In the genomic region with DNA sequence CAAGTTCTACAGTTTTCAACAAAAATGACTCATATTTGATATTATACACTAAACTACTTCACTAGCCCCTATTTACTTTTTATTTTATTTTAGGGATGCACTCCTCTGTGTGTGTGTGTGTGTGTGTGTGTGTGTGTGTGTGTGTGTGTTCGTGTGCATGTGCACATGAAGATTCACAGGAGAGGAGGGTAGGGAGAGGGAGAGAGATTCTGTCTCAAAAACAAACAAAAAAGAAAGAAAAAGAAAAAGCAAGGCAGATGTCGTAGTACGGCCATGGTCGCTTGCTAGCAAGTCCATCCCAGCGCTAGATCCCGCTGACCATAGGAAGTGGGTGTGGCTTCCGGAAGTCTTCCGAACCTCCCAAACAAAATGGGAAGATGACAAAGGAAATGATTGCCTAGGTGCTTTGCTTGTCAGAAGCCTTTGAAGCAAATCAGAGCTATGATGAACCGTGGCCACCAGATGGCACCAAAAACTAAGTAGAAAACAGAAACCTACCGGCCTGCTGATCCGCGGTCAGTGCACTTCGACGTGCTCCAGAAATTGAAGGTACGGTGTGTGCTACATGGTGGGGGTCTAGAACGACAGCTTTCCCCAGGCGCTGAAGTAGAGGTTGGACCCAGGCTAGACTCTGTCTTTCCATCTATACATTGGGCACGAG, we compare ENCODE assay signal across 8 mouse cellular contexts. TPM values are rescaled to one million over a fixed set of nuclear protein-coding genes. Genes with fewer than 3 reads are reported as not detected.
DNase-seq lines count a peak whose midpoint lies in the region; ATAC-seq and TF ChIP-seq lines count a peak whose summit lies in the region.

No protein-coding gene starts in this region.

- TF ChIP-seq CTCF in lung, postnatal 0 days (IDR thresholded peaks at IDR 0.05) = peak; percentile 86

- H3K4me1 ChIP-seq in hindbrain, embryonic 11.5 days (replicated peaks; ENCODE audit: control insufficient read depth, insufficient read depth, low read length) = no peaks in the 10 kb centered on the region
- H3K4me1 ChIP-seq in lung, postnatal 0 days (ENCODE audit: insufficient read depth, low read depth, low read length) = no peaks in the 10 kb centered on the region

- no peaks in the 10 kb centered on the region for H3K9me3 ChIP-seq in hindbrain, embryonic 11.5 days (ENCODE audit: control insufficient read depth, low read length)
- no peaks in the 10 kb centered on the region for H3K9me3 ChIP-seq in lung, postnatal 0 days (ENCODE audit: low read length)

- 6% methylated on average over 18 of the region's 18 CpGs for WGBS in hindbrain, embryonic 11.5 days
- 2% methylated on average over 18 of the region's 18 CpGs for WGBS in lung, postnatal 0 days

- H3K9ac ChIP-seq in hindbrain, embryonic 11.5 days (ENCODE audit: low read depth, low read length) = 0 out of 2 replicates have a peak overlapping the region, but pooled peaks have one; percentile 27
- no peak overlapping the region for H3K9ac ChIP-seq in lung, postnatal 0 days (replicated peaks; ENCODE audit: low read depth)

- ATAC-seq in hindbrain, embryonic 11.5 days (ENCODE audit: low FRiP score) = peak; percentile 78
- peak; percentile 62 for ATAC-seq in lung, postnatal 0 days

- H3K27ac ChIP-seq in hindbrain, embryonic 11.5 days (ENCODE audit: low read depth, low read length) = no peak overlapping the region
- H3K27ac ChIP-seq in lung, postnatal 0 days (ENCODE audit: low read length) = no peak overlapping the region

- H3K36me3 ChIP-seq in hindbrain, embryonic 11.5 days (ENCODE audit: control insufficient read depth, insufficient read depth, low read length) = no peaks in the 10 kb centered on the region
- no peaks in the 10 kb centered on the region for H3K36me3 ChIP-seq in lung, postnatal 0 days (ENCODE audit: insufficient read depth, low read length)

- peak overlapping the region; percentile 20; the same call in 1 of the 2 replicates for H3K4me2 ChIP-seq in hindbrain, embryonic 11.5 days (replicated peaks; ENCODE audit: low read depth, low read length)
- H3K4me2 ChIP-seq in lung, postnatal 0 days (replicated peaks; ENCODE audit: low read depth, low read length) = peak overlapping the region; percentile 42

- TF ChIP-seq EP300 in lung, postnatal 0 days (IDR thresholded peaks at IDR 0.05) = no peak

- DNase-seq in NIH3T3 (ENCODE audit: low read depth) = peak; percentile 88
- DNase-seq in cerebellum, adult 9-11 months = peak; percentile 79
- peak; percentile 52 to 92 for DNase-seq in frontal cortex, adult 2 months (ENCODE audit: extremely low spot score in 1 of 2, low spot score in 1 of 2)
- DNase-seq in hindbrain, embryonic 11.5 days (ENCODE audit: low spot score) = peak; percentile 94
- DNase-seq in layer of hippocampus, adult 9-11 months = peak; percentile 65
- peak; percentile 90 for DNase-seq in lung, postnatal 0 days (ENCODE audit: low spot score)
- DNase-seq in ovary, postnatal 10 days (ENCODE audit: low spot score) = peak; percentile 52
- peak; percentile 86 for DNase-seq in thymus, postnatal 0 days (ENCODE audit: low spot score)

- 0 out of 2 replicates have a peak overlapping the region, but pooled peaks have one; percentile 10 for H3K4me3 ChIP-seq in hindbrain, embryonic 11.5 days (ENCODE audit: low read depth, low read length)
- no peak overlapping the region for H3K4me3 ChIP-seq in lung, postnatal 0 days (ENCODE audit: low read depth, low read length)

- H3K27me3 ChIP-seq in hindbrain, embryonic 11.5 days (ENCODE audit: control insufficient read depth, insufficient read depth, low read length) = no peaks in the 10 kb centered on the region
- H3K27me3 ChIP-seq in lung, postnatal 0 days (replicated peaks; ENCODE audit: insufficient read depth, low read length) = no peaks in the 10 kb centered on the region

RNA-seq across cellular contexts. Expression of gene Spns3, which starts 20.1 kb away (rescaled TPM):
- polyA plus RNA-seq in frontal cortex, adult 2 months (2012; rRNA removed) = 0.54 and 0.71 TPM in 2 replicates
- polyA plus RNA-seq in hindbrain, embryonic 11.5 days (2014; fragmentation: Nextera tagmentation; extraction: Ambion mirVana) = not detected in 2 replicates
- polyA plus RNA-seq in lung, postnatal 0 days (2015; fragmentation: Nextera tagmentation; extraction: Ambion mirVana) = 0.06 and 0.12 TPM in 2 replicates
- 6.4 and 7.6 TPM in 2 replicates for polyA plus RNA-seq in thymus, postnatal 0 days (2015; fragmentation: Nextera tagmentation; extraction: Ambion mirVana)

RNA-seq across cellular contexts. Expression of gene Ube2g1, which starts 36.6 kb away (rescaled TPM):
- 38.2 and 39.7 TPM in 2 replicates for polyA plus RNA-seq in frontal cortex, adult 2 months (2012; rRNA removed)
- 127 and 131 TPM in 2 replicates for polyA plus RNA-seq in hindbrain, embryonic 11.5 days (2014; fragmentation: Nextera tagmentation; extraction: Ambion mirVana)
- polyA plus RNA-seq in lung, postnatal 0 days (2015; fragmentation: Nextera tagmentation; extraction: Ambion mirVana) = 44.9 and 48.4 TPM in 2 replicates
- polyA plus RNA-seq in thymus, postnatal 0 days (2015; fragmentation: Nextera tagmentation; extraction: Ambion mirVana) = 64.1 and 66.6 TPM in 2 replicates
